Mouse (Mus musculus) thymus, adult 2 months (tissue): ENCODE data around the gene Ccng1. TPM values are rescaled to one million over a fixed set of nuclear protein-coding genes. Genes with fewer than 3 reads are reported as not detected.
"Not testable (repeated sequence)": the region's sequence is repeated elsewhere in the genome, so short reads cannot be mapped to it uniquely, and the experiment has no call there.

Source experiments
- DNase-seq: peaks from one replicate; pipeline ENCODE4 v3.0.0; 2021
- H3K27ac ChIP-seq: fragments of 200-500 bp; 2 replicates; pipeline ENCODE4 v1.5.1; 2012; ENCODE audit warnings: low read length, control low read depth; ENCODE audit not compliant: control insufficient read depth, insufficient read depth
- H3K27me3 ChIP-seq: fragments of 200-500 bp; 2 replicates; pipeline ENCODE4 v1.6.1; 2012; ENCODE audit warnings: mild to moderate bottlenecking, low read length, moderate library complexity, mixed read lengths; ENCODE audit not compliant: control insufficient read depth, insufficient read depth
- H3K36me3 ChIP-seq: fragments of 200-500 bp; 2 replicates; pipeline ENCODE4 v1.6.1; 2012; ENCODE audit warnings: mild to moderate bottlenecking, low read length, moderate library complexity; ENCODE audit not compliant: control insufficient read depth, insufficient read depth
- H3K4me1 ChIP-seq: fragments of 200-500 bp; replicated peaks from 2 replicates; pipeline ENCODE4 v1.6.1; 2012; ENCODE audit warnings: low read length; ENCODE audit not compliant: control insufficient read depth, insufficient read depth
- H3K4me3 ChIP-seq: fragments of 200-500 bp; 2 replicates; pipeline ENCODE4 v1.5.1; 2012; ENCODE audit warnings: mild to moderate bottlenecking, low read length, control low read depth, moderate library complexity; ENCODE audit not compliant: control insufficient read depth, insufficient read depth
- CTCF ChIP-seq: fragments of 200-500 bp; IDR thresholded peaks from 2 replicates; pipeline ENCODE4 v1.5.1; 2012; ENCODE audit warnings: mild to moderate bottlenecking, control low read depth, low read length, moderate library complexity, borderline replicate concordance; ENCODE audit not compliant: control insufficient read depth, poor library complexity, insufficient read depth; ENCODE audit errors: extremely low read depth
- POLR2A ChIP-seq: fragments of 200-500 bp; IDR thresholded peaks from 2 replicates; pipeline ENCODE4 v1.6.1; 2012; ENCODE audit warnings: mild to moderate bottlenecking, low read length, control low read depth, moderate library complexity; ENCODE audit not compliant: control insufficient read depth, poor library complexity, insufficient read depth; ENCODE audit errors: extremely low read depth
- WGBS: fragments of 180-500 bp; shearing (Covaris S2); methylation state at CpG from one replicate; pipeline ENCODE4 v1.1.7; 2018; 5-methylcytosine and 5-hydroxymethylcytosine counted together
- polyA plus RNA-seq: library from polyadenylated mRNA; depleted of rRNA; stranded (reverse); fragments of >200 nt; gene quantifications from 2 replicates; pipeline ENCODE4 v1.2.3, GENCODE M21; 2012; rRNA removed

Ccng1 gene
- polyA plus RNA-seq, 1 experiment = 19.8 TPM

DNA sequence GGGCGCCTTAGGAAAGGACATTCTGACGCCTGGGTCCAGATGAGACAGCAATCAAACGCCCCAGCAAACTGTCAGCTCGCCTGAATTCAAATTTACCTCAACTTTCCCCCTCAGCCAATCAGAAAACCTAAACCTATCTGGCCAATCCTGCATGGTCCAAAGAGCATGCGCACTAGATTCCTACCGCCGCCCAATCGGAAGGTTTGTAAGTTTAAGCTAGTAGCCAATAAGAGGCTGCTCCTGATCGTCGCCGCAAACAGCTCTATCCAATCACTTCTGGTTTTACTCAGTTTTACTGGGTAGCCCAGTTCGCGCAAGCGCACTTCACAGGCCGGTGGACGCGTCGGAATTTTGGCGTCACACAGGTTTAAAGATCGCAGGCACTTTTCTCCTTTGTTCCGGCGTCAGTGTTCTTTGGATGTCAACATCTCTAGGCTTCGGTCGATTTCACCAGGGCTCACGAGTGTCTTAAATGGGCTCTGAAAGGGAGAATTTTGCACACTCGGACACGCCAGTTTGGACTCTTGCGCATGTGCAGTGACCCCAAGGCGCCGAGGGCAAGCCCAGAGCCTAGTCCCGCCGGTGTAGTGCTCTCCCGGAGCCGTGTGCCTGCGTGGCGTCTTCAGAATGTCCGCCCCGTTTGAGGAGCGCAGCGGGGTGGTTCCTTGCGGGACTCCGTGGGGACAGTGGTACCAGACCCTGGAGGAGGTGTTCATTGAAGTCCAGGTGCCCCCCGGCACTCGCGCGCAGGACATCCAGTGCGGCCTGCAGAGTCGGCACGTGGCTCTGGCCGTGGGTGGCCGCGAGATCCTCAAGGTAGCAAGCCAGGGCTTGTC is 21.6 kb downstream of the Ccng1 start, which contains the start of the genes Hmmr and Nudcd2:
Gene Hmmr (minus strand): TSS at position 84 of the 836 bp plus-strand sequence.
Gene Nudcd2 (plus strand): TSS at position 329 of the 836 bp plus-strand sequence.
- H3K27ac ChIP-seq = peak within 1 kb of the TSS; percentile 40; the same call in 1 of the 2 replicates
- under 1% methylated on average over 52 of the region's 52 CpGs for WGBS

DNA sequence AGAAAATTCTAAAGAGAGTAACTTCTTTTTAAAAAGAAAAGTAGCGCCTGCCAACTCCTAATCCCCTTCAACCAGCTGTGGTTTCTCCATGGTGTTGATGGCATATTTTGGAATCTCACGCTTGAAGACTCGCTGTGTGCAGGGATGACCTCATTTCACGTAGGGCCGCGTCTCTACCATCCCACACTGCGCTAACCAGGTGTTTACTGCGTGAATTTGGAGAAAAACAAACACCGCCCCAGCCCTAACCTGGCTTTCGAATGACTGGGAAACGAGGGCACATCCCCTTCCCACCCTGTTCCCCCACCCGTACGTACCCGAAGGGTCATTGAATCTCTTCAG is 22.1 kb downstream of the Ccng1 start:
- Histone ChIP-seq H3K36me3 (peaks cover 17% of the 10 kb centered on the region), H3K4me1 (peaks cover 3% of the 10 kb centered on the region), H3K4me3 (peak overlapping the region; percentile 45), H3K27ac (no peak overlapping the region), H3K27me3 (no peaks in the 10 kb centered on the region)
- under 1% methylated on average over 14 of the region's 14 CpGs for WGBS
- DNase-seq = no peak
- TF ChIP-seq POLR2A (no peak), CTCF (no peak)

More for the DNA sequence above, 21.6 kb downstream of the Ccng1 start, which contains the start of the genes Hmmr and Nudcd2:
- H3K4me1 ChIP-seq = peaks cover 3% of the 10 kb centered on the region
- H3K27me3 ChIP-seq = no peaks in the 10 kb centered on the region
- peak within 1 kb of the TSS; percentile 93 for H3K4me3 ChIP-seq
- TF ChIP-seq POLR2A (peak; percentile 40), CTCF (no peak)
- DNase-seq = peak; percentile 88
- H3K36me3 ChIP-seq = peaks cover 19% of the 10 kb centered on the region

- H3K4me3 ChIP-seq = no peak overlapping the region
- no peaks in the 10 kb centered on the region for H3K27me3 ChIP-seq
- no peak for DNase-seq
Measured at GRCm38 (mm10) chr11:40718324-40718723, 36.8 kb downstream of the Ccng1 start.

GRCm38 (mm10) chr11:40715524-40715923 is 39.6 kb downstream of the Ccng1 start:
- H3K27ac ChIP-seq = no peak overlapping the region
- no peaks in the 10 kb centered on the region for H3K27me3 ChIP-seq
- no peak overlapping the region for H3K4me3 ChIP-seq
- H3K36me3 ChIP-seq = peaks cover 66% of the 10 kb centered on the region
- TF ChIP-seq CTCF (no peak), POLR2A (no peak)
- no peak for DNase-seq
- no peaks in the 10 kb centered on the region for H3K4me1 ChIP-seq
- WGBS = 95% methylated on average over 5 of the region's 5 CpGs

More at GRCm38 (mm10) chr11:40718324-40718723, 36.8 kb downstream of the Ccng1 start:
- TF ChIP-seq CTCF = no peak
- no peak for TF ChIP-seq POLR2A
- Histone ChIP-seq H3K4me1 (no peaks in the 10 kb centered on the region), H3K27ac (no peak overlapping the region), H3K36me3 (peaks cover 71% of the 10 kb centered on the region)

GRCm38 (mm10) chr11:40713858-40714257 is 41.3 kb downstream of the Ccng1 start:
- no peaks in the 10 kb centered on the region for H3K27me3 ChIP-seq
- peaks cover 61% of the 10 kb centered on the region for H3K36me3 ChIP-seq
- no peak for DNase-seq
- 61% methylated on average over 8 of the region's 8 CpGs for WGBS
- TF ChIP-seq POLR2A (no peak), CTCF (no peak)
- no peak overlapping the region for H3K4me3 ChIP-seq
- no peak overlapping the region for H3K27ac ChIP-seq
- no peaks in the 10 kb centered on the region for H3K4me1 ChIP-seq

DNA sequence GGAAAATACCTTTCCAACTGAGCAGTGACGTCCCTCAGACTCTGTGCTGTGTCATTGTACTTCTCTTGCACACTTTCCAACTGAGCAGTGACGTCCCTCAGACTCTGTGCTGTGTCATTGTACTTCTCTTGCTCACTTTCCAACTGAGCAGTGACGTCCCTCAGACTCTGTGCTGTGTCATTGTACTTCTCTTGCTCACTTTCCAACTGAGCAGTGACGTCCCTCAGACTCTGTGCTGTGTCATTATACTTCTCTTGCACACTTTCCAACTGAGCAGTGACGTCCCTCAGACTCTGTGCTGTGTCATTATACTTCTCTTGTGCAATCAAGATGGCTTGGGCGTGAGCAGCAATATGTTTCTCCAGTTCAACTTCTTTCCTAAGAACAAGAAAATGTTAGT is 45.2 kb downstream of the Ccng1 start:
- not testable (repeated sequence) for DNase-seq, H3K4me3 ChIP-seq, H3K27me3 ChIP-seq, H3K4me1 ChIP-seq, H3K27ac ChIP-seq
- peaks cover 64% of the 10 kb centered on the region for H3K36me3 ChIP-seq
- 96% methylated on average over 6 of the region's 6 CpGs for WGBS

Other genes starting within 250 kb of the Ccng1 start
- 49.5 and 51.9 TPM in 2 replicates for gene Mat2b, start 60.1 kb downstream of the Ccng1 start, polyA plus RNA-seq
- 18.4 and 20.2 TPM in 2 replicates for gene Hmmr, start 21.9 kb downstream of the Ccng1 start, polyA plus RNA-seq
- gene Nudcd2, start 21.6 kb downstream of the Ccng1 start, polyA plus RNA-seq = 20.0 and 21.5 TPM in 2 replicates